Mouse (Mus musculus) liver, embryonic 14.5 days (tissue): ENCODE measurements around the gene Ccdc15.

Experiments
- CTCF ChIP-seq: IDR thresholded peaks from 2 replicates; pipeline ENCODE4 v1.5.1; 2016; ENCODE audit warnings: antibody characterized with exemption, low read depth, control low read depth
- EP300 ChIP-seq: IDR thresholded peaks from 2 replicates; pipeline ENCODE4 v1.6.1; 2016; ENCODE audit warnings: antibody characterized with exemption, low read depth

DNA sequence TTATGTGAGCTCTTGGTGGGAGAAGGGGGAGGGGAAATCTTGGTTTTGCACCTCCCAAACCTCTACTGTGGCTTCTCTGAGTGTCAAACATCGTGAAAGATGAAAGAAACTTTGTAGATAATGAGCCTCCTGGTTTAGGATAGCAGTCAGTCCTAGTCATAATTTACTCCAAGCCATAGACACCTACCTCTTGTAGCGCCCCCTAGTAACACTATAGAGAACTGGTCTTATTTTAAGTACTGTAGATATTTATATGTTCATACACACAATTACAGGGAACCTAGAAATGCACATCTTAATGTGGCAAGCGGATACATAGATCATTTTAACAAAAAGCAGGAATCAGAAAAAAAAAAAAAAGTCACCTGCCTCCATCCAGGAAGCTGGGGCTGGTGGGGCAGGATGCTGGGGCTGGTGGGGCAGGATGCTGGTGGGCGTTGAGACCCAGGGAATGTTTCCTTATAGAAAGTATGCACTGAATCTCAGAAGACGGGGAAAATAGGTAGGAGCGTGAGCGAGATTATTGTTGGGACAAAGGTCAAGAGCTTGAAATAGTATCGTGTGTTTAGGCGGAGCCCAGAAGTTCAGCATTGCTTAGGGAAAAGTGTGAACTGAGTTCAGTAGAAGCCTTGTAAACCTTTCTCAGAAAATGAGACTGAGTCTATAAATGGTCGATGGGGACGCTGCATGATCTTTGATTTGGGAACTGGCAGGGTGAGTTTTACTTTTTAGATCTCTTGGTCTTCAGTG is 20.0 kb upstream of the Ccdc15 start:
- no peak for TF ChIP-seq CTCF
- no peak for TF ChIP-seq EP300
